Mouse (Mus musculus): ENCODE data around the gene Slc35a5. TPM values are rescaled to one million over a fixed set of nuclear protein-coding genes. Genes with fewer than 3 reads are reported as not detected.

The Slc35a5 gene
- polyA plus RNA-seq, 1 experiment from 2014 or later: 12.8 TPM

GRCm38 (mm10) chr16:45090005-45090404 lies 68.5 kb downstream of the Slc35a5 start:
- TF ChIP-seq EP300 (optimal IDR thresholded peaks at IDR 0.05) (no peak), CTCF (IDR thresholded peaks at IDR 0.05; ENCODE audit: low read depth) (peak; percentile 95)
- Histone ChIP-seq H3K27ac (replicated peaks) (no peak overlapping the region), H3K9me3 (ENCODE audit: control insufficient read depth, low read length) (no peaks in the 10 kb centered on the region), H3K4me3 (ENCODE audit: low read depth, low read length) (no peak overlapping the region), H3K27me3 (ENCODE audit: control insufficient read depth, insufficient read depth, low read length) (no peaks in the 10 kb centered on the region), H3K36me3 (ENCODE audit: control insufficient read depth, insufficient read depth, low read length) (no peaks in the 10 kb centered on the region), H3K4me2 (replicated peaks; ENCODE audit: low read depth) (no peak overlapping the region; the same call in 1 of the 2 replicates), H3K4me1 (replicated peaks; ENCODE audit: control insufficient read depth, insufficient read depth) (no peaks in the 10 kb centered on the region), H3K9ac (ENCODE audit: low read length) (no peak overlapping the region)
- no peak for ATAC-seq (ENCODE audit: low FRiP score, low TSS enrichment)
- WGBS: 9% methylated on average over 10 of the region's 10 CpGs
- DNase-seq (ENCODE audit: low spot score): peak; percentile 65

Other genes with a start within 250 kb of the Slc35a5 start
- gene Cd200r3, start 215.0 kb downstream of the Slc35a5 start, polyA plus RNA-seq (2015; fragmentation: Nextera tagmentation; extraction: Ambion mirVana): 0.61 and 0.93 TPM in 2 replicates
- 51.9 and 56.1 TPM in 2 replicates for gene Ccdc80, start 65.3 kb downstream of the Slc35a5 start, polyA plus RNA-seq (2015; fragmentation: Nextera tagmentation; extraction: Ambion mirVana)
- 38.8 and 39.2 TPM in 2 replicates for gene Atg3, start 79 bp upstream of the Slc35a5 start, polyA plus RNA-seq (2015; fragmentation: Nextera tagmentation; extraction: Ambion mirVana)
- gene Btla, start 65.6 kb upstream of the Slc35a5 start, polyA plus RNA-seq (2015; fragmentation: Nextera tagmentation; extraction: Ambion mirVana): 0.06 and 0.07 TPM in 2 replicates

Data from stomach, postnatal 0 days (tissue).